Mouse (Mus musculus): ENCODE results near the gene Lin7c.

- TF ChIP-seq TAL1 (IDR thresholded peaks at IDR 0.05; ENCODE audit: low read length) (no peak), GATA1 (IDR thresholded peaks at IDR 0.05; ENCODE audit: low read length) (no peak)
Measured at GRCm38 (mm10) chr2:109846401-109846800, 44.3 kb upstream of the Lin7c start.
